Mouse (Mus musculus) hindlimb bud, embryonic 11.5 days (tissue): ENCODE measurements at regions not wholly inside any gene's neighbourhood (a gene's known extent, or its start where the extent isn't known, plus 50 kb on each side); places are given as distances from the start of the nearest gene placed in this dataset.

Experiments
- DNase-seq: peaks from one replicate; pipeline ENCODE4 v3.0.0-alpha.2; 2012; ENCODE audit warnings: low read depth, low spot score; ENCODE audit errors: extremely low spot score

DNA sequence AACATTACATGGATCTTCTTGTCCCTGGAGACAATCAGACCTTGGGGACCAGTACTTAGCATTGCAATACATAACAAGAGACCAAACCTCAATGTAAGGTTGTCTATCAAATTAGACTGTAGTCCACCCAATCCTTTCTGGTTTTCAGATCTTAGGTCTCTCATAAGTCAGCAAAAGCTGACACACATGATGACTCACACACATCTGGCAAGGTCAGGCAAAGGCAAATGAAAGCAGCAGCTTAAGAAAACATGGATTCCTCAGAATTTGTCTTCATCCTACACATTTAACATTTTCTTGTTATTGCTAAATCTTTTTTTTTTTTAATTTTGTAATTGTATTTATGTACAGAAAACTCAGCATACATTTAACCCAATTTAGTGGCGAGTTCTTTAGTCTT lies 52.0 kb downstream of the Gm11983 start:
- no peak for DNase-seq

DNA sequence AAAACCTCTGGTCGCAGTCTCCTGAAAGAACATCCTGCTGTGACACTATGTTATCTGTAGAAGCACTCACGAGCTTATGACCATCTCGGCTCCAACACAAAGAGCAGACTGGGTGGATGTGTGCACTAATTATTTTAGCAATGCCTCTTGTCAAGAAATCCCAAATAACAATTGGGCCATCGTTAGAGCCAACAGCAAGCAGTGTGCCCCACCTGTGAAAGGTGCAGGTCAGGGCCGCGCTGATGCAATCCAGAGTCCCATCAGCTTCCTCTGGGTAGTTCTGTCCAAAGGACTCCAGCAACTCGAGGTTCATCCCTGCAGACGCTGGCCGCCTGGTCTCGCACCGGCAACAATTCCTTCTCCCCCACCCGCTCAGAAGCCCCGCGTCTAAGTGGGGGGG lies 54.6 kb downstream of the Gm11983 start:
- DNase-seq = no peak

DNA sequence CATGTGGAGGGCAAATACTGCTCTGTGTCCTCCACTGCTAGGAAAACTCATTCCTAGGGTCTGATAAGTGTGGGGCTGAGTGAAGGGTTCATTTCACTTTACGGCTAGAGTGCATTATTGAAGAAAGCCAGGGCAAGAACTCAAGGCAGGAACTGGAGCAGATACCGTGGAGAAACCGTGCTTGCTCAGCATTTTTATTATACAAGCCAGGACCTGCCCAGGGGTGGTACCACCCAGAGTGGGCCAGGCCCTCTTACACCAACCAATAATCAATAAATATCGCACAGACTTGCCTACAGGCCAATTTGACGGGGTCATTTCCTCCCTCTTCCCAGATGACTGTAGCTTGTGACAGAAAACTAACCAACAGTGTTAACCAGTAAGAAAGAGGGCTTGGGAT lies 57.7 kb downstream of the Gm11983 start:
- DNase-seq = no peak

DNA sequence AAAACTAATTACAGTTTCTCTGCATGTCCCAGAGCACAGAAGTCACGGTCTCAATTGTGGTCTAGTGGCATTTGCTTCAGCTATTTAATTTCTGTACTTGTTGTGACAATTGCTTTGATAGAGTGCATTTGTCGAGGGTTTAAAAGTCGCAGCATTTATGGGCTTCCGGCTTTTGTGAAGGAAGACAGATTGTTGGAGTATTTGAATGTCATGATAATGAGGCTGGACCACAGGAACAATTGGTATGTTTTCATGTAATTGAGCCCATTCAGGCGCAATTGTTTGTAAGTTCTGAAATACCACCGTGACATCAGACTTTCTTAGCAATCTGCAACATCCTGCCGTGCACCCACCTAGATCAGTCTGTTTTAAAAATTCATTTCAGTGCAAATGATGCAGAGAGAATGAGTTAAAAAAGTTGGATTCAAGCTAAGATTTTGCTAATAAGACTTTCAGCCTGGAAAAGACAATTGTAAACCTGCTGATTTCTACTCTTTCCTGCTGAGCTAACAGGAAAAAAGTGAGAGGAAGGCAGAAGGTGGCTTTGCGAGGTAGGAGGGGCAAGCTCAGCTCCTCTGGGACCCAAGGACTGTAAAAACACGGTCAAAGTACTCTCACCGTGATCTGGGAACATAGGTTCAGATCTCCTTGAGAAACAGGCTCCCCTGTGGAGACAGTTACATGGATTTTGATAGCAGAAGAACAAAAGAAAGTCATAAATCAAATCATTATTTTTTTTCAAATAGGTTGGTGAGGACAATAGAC lies 58.7 kb downstream of the Gm11983 start:
- DNase-seq = no peak

DNA sequence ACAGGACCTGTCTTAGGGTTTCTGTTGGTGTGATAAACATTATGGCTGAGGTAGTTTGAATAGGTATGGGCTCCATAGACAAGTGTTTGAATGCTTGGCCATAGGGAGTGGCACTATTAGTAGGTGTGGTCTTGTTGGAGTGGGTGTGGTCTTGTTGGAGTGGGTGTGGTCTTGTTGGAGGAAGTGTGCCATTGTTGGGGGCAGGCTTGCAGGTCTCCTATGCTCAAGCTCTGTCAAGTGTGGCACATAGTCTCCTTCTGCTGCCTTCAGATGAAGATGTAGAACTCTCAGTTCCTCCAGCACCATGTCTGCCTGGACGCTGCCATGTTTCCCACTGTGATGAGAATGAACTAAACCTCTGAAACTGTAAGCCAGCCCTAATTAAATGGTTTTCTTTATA lies 59.9 kb downstream of the Gm11983 start:
- DNase-seq = no peak

DNA sequence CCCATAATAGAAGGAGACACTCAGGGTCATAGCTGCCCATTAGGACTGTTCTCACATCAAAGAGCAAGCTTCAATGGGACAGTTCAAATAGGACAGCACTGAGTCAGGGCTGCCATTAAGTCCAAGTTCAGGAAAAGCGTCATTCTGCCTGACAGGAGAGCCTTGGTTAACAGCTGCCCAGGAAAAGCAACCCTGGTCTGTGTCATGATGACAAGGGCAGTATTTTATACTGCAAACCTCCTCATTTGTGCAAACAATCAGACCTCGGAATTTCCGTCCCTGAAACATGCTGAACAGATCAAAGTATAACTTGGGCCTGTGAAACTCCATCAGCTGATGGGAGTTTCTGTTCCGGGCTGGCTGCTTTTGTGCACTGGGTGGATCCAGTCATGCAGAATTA lies 62.8 kb downstream of the Gm11983 start:
- DNase-seq = peak; percentile 31

DNA sequence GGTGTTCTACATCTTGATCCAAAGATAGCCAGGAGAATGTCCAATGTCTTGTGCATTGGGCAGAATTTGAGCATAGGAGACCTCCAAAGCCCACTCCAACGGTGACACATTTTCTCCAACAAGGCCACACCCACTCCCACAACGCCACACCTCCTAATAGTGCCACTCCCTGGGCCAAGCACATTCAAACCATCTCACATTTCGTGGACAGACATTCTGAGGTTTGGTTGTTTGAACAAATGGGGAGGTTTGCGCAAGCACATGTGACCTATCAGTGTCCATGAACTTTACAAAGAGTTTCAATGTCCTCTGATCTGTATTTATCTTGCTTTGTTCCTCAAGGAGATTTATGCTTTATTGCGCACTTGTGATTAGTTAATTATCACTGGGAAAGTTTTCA lies 63.5 kb downstream of the Gm11983 start:
- DNase-seq = no peak

DNA sequence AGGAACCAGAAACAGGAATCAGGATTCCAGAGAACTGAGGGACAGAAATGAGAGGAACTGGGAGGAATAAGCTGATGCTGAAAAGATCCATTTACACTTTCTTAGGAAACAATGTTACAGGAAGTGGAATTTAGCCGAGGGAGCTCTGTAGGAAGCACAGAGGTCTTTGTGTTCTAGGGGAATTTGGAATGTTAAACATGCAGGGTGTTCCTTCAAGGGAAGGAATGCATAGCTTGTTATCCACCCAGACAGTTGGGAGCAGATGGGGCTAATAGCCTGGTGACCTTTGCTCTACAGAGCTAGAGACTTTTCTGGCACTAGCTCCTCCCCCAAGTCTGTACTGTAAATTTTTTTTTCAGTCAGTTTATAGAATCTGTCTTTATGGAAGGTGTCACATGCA lies 64.1 kb downstream of the Gm11983 start:
- DNase-seq = no peak

DNA sequence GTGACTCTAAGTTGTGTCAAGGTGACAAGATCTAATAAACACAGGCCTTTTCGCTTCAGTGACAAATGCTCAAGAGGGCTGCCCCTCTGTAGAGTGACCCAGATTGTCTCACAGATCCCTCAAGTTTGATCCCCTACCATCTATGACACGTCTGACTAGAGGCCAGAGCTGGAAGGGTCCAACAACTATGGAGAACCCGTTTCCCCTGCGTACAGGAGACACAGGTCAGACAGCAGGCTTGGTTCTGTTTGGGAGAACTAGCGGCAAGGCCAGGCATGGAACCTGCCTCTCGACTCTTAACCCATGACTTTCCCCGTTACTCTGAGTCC lies 68.1 kb downstream of the Gm11983 start:
- no peak for DNase-seq

DNA sequence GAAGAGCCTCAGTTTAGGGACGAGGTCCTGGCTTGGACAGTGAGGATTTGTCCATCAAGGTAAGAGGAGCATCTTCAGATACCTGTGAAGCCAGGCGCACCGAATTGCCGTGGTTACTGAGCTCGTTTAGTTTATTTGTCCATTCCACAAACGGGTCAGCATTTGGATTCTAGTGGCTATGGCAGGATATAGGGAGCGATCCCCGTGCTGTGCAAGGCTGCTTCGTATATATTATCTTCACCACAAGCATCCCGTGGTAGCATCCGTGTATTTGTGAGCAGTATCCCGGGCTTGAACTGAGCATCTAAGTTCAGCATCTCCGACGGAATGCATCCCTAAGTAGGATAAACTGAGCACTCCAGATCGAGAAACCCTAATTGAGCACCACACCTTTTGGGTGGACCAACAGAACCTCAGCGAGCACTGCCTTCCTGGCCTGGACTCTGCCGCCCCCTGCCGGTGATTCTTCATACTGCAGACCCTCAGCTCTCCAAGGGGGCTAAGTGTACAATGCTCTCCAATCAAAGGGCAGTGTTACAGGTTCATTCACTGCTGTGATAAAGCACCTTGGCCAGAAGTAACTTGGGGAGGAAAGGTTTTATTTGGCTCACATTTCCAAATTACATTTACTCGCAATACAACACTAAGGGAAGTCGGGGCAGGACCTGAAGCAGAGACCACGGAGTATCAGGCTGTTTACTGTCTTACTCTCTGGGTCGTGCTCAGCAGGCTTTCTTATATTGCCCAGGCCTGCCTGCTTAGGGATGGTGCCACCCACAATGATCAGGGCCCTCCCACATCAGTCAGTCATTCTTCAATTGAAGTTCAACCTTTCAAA lies 68.6 kb downstream of the Gm11983 start:
- peak; percentile 37 for DNase-seq

DNA sequence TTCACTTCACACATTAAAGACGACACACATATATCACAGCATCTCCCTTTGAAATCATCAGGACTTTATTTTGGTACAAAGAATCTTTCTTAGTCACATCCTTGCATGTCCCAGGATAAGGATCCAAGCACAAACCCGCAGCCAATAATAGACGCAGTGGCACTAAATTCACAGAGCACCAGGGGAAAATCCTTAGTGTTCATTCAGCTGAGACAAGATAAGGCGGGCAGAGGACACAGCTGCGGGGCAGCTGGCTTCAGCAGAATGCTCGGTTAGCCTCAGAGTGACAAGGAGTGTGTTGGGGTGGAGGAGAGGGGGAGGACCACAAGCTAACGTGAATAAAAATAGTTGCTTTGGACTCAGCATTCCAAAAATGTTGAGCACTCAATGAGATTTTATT lies 70.7 kb downstream of the Gm11983 start:
- no peak for DNase-seq

DNA sequence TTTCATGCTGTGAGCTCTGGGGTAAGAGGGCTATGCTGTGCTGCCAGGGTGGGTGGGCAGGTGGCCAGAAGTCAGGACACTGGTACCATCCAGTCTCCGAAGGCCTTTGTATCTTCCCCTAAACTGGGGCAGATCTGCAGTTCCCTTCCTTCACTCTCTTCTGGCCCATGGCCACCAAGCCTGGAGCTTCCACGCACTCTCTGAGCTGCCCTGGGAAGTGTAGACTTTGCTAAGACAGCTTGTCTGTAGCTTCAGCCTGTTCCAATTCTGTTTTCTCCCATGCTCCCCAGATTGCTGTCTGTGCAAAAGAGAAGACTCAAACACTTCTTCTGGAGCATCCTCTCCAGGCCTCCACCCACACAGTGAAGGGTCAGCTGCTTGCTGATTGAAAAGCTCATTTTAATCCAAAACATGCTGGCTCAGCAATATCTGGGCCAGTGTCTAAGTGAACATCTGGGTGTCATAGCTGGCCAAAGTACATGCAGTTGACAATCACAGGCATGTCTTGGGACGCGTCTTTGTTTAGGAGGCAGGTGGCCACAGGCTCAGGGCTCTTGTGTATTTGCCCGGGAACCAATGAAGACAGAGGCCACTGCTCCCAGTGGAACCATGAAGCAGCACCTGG lies 72.0 kb downstream of the Gm11983 start:
- no peak for DNase-seq

DNA sequence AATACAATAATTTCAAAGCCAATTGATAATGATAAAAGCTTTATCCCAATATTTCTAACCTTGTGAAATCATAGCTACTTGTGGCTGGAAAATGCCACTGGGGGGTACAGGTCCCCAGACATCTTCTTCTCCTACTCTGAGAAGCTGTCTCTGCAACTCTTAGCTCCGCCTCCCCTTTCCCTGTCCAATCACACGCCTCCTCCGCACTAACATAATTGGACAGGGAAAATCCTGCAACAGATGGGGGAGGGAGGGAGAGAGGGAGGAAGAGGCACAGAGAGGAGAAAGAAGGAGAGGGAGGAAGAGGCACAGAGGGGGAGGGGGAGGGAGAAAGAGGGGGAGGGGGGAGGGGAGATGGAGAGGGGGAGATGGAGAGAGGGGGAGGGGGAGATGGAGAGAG lies 73.3 kb downstream of the Gm11983 start:
- no peak for DNase-seq

DNA sequence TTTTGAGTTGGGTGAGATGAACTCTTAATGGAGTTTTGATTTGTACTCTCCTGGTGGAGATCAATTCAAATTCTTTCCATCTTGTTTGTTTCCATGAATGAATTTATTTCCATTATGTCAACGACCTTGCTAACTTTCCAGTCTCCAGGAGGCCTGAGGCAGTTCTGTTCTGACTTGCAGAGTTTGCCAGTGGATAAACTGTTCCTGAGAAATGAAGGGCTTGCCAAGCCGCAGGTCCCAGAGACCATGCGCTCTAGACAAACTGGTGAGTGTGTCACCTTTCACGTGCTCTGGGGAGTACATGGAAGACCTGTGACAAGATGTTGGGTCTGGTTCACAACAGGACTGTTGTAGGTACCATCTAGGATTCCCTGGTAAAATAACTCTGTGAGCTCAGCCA lies 74.5 kb downstream of the Gm11983 start:
- no peak for DNase-seq

DNA sequence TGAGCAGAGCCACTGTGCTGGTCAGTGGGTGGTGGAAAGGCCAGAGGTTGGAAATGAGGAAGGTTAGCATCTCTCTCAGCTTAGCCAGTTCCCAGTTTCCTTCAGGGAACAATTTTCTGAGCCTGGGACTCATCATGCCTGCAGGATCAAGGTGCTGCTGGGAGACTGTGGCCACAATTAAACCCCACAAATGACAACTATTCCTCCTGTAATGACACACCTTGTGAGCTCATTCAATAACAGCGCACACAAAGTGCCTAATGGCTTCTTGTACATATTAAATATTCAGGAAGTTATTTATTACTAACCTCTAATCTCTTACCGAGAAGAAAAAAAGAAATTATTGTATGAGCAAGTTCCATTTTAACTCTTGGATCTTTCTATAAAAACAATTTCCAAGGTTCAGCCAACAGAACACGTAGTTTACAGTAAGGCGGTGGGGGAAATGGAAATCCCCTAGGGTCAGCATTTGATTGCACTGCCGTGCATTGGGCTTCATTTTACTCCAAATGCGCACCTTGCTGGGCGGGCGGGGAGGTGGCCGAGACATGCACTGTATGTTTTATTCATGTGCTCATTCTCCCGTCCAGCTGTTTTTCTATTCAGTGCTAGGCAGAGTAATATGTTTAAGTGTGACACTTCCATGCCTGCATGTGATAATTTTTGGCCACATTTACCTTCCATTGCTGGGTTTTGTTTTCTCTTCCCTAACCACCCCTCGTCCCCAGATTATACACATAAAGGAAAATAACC lies 75.4 kb downstream of the Gm11983 start:
- no peak for DNase-seq

DNA sequence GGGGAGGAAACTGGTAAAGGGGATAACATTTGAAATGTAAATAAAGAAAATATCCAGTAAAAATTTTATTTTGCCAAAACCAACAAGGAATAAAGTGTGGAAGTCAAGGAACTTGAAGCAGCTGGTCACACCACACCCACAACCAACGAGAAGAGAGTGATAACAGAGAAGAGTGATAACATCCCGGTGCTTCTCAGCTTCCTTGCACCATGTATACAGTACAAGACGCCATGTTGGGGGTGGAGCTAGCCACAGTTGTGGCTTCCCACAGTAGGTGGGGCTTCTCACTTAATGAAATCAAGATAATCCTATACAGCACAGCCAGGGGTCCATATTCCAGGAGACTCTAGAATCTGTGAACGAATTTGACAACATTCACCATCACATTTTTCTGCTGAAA lies 77.9 kb downstream of the Gm11983 start:
- no peak for DNase-seq

DNA sequence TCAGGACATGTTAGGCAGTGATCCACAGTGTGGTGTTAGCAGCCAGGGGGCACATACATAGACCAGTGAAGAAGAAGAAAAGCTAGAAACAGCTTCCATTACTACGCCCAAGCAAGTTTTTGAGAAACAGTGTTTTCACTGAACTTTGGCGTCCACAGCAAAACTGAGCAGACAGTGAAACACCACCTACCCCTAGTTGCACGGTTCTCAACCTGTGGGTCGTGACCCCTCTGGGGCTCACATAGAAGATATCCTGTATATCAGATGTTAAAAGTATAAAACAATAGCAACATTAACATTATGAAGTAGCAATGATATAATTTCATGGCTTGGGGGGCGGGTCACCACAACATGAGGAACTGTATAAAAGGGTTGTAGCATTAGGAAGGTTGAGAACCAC lies 81.1 kb downstream of the Ramp3 start:
- no peak for DNase-seq

DNA sequence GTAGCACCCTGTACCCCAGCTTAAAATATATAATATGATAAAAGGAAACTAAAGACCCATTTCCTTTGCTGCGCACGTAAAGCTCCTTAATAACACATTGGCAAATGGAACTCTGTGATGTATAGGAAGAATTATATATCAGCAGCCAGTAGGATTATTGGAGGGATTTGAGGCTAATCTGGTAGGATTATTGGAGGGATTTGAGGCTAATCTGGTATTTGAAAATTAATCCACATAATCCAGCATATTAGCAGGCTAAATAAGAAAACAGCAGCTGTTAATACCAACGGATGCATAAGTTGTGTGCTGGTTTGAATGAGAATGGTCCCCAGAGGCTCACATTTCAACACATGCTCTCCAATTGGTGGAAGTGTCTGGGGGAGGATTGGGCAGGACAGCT lies 80.3 kb downstream of the Ramp3 start:
- DNase-seq = no peak

DNA sequence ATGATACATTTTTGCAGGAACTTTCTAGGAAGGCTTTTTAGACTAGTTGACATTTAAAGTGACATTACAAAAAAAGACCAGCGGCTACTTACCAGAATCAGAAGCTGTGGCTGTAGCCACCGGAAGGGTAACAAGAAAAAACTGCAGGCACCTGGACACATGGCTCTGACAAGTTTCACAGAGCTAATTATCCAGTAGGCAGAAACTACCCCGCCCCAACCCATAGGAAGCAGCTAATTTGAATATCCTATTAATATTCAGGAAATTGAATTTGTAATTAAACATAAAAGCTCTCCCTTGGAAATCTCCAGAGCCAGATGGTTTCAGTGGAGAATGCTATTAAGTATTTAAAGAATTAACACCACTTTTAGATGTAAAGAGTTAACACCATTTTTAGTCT lies 79.8 kb downstream of the Ramp3 start:
- no peak for DNase-seq

DNA sequence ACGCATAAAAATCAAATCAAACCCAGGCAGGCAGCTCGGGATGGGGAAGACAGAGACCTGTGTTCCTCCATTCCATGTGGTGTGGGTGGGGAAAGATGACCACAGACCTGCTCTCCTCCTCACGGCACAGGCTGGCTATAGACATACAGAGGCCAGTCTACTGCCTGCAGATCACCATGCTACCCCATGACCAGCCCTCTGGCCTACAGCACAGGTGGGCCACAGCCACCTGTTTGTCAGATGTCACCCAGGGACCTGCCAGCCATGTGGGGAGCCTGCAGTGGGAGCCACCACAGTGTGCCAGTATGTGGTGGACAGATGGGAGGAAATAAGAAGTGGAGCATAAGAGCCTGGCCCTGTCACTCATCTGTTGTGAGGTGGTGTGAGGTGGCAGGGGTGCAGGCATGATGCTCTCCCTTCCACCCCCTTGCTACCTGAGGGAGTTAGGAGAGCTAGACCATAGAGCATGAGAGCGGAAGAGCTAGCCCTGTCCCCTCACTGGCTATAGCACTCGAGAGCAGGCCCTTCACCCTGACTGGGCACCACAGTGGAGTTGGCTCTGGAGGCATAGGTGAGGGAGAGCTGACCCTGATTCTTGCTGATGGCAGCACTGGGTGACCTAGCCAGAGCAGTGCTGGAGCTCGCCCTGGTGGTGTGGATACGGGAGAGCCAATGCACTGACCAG lies 76.6 kb downstream of the Ramp3 start:
- DNase-seq = no peak

DNA sequence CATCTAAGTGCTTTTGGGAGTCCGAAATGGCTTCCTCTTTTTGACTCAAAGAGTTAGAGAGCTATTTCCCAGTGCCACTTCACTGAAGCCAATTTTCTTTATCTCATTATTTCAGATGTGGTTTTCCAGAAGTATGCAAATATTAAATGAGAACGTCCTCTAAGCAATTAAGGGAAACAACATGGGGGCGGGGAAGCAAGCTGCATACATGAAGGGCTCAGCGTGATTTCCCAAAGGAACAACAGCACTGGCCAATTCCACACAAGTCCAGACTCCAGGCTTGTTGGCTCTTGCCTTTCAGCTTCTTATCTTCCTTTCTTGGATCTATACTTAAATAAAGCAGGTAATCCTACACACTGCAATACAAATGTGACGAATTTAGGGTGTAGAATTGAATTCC lies 73.2 kb downstream of the Ramp3 start:
- no peak for DNase-seq
